Mouse (Mus musculus): ENCODE results near the gene Gm20479. TPM values are rescaled to one million over a fixed set of nuclear protein-coding genes. Genes with fewer than 3 reads are reported as not detected.

Gm20479 gene
- polyA plus RNA-seq, 1 experiment from 2014 or later: 1.9 TPM

DNA sequence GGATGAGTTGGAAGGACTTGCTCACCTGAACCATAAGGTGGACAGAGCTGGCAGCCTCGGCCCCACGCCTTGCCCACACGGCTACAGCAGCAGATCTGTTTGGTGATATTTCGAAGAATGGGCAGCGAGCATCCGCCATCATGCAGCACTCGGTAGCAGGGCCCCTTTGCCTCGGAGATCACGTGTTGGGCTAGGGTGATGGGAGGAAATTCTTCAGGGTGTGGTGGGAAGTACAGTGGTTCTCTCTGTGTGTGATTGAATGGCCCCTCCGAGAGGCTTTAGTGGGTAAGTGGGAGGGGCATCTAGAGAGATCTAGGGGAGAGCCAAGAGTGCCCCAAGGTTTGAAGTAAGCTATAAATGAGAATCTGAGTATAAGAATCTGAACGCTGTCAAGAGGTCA, 29.1 kb downstream of the Gm20479 start:
- peaks cover 33% of the 10 kb centered on the region for H3K27me3 ChIP-seq (ENCODE audit: control insufficient read depth, insufficient read depth, low read length)
- peaks cover 37% of the 10 kb centered on the region for H3K4me1 ChIP-seq (ENCODE audit: control insufficient read depth, insufficient read depth, low read length)
- H3K4me3 ChIP-seq (ENCODE audit: low read length): no peak overlapping the region
- H3K9ac ChIP-seq (ENCODE audit: low read depth, low read length): no peak overlapping the region
- no peak for ATAC-seq (ENCODE audit: low FRiP score, low TSS enrichment)
- no peaks in the 10 kb centered on the region for H3K36me3 ChIP-seq (ENCODE audit: control insufficient read depth, insufficient read depth, low read length)
- 86% methylated on average over 11 of the region's 11 CpGs for WGBS
- no peak overlapping the region for H3K4me2 ChIP-seq (replicated peaks; ENCODE audit: low read depth, low read length)
- no peaks in the 10 kb centered on the region for H3K9me3 ChIP-seq (ENCODE audit: control insufficient read depth, low read length)
- no peak overlapping the region for H3K27ac ChIP-seq (ENCODE audit: low read depth, low read length)

DNA sequence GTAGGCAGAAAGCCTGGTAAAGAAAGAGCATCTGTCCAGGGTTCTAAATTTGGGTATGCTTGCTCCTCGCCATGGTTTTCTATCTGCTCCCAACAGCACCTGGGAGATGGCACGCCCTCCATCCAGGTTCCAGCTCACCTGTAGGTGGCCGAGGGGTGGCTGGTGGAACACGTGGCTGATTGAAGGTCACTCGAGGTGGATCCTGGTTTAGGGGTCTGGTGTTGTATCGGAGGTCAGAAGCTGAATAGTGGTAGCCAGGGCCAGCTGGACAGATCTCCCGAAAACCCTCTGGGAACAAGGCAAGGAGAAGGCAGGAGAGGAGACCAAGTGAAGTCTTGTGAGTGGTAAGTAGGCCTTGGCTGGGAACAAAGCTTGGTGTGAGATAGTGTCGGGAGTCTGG, 29.7 kb downstream of the Gm20479 start:
- H3K36me3 ChIP-seq (ENCODE audit: control insufficient read depth, insufficient read depth, low read length): no peaks in the 10 kb centered on the region
- H3K9ac ChIP-seq (ENCODE audit: low read depth, low read length): no peak overlapping the region
- no peaks in the 10 kb centered on the region for H3K9me3 ChIP-seq (ENCODE audit: control insufficient read depth, low read length)
- H3K4me1 ChIP-seq (ENCODE audit: control insufficient read depth, insufficient read depth, low read length): peaks cover 31% of the 10 kb centered on the region
- 94% methylated on average over 8 of the region's 8 CpGs for WGBS
- H3K4me3 ChIP-seq (ENCODE audit: low read length): no peak overlapping the region
- H3K27ac ChIP-seq (ENCODE audit: low read depth, low read length): no peak overlapping the region
- peaks cover 27% of the 10 kb centered on the region for H3K27me3 ChIP-seq (ENCODE audit: control insufficient read depth, insufficient read depth, low read length)
- ATAC-seq (ENCODE audit: low FRiP score, low TSS enrichment): no peak
- no peak overlapping the region for H3K4me2 ChIP-seq (replicated peaks; ENCODE audit: low read depth, low read length)

DNA sequence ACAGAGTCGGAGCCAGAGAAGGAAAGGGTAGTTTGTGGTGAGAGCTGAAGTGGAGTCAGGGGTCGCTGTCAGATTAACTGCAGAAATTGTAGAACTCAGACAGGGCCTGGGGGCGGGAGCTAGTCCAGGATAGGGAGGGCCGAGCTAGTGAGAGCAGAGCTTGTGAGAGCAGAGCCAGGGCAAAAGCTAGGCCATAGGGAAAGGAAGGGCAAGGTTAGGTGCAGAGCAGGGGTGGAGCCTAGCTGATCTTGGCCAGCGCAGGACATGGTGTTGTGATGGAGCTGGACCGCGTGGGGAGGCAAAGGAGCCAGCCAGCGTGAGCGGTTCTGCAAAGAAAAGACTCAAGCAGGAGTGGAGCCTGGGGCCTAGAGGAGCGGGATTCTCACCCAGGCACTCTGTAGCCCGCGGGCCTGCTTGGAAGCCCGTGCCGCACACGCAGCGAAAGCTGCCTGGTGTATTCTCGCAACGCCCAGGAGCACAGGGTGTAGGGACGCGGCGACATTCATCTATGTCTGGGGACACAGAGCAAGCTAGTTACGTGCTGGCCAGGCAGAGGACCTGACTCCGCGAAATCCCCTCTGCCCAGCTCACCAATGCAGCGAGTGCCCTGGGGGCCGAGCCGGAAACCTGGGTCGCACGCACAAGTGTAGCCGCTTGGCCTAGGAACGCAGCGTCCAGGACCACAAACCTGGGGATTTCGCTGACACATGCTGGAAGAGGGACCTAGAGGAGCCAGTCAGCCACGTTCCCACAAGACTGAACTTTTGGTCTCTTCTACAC, 30.9 kb downstream of the Gm20479 start:
- Histone ChIP-seq H3K9ac (ENCODE audit: low read depth, low read length) (no peak overlapping the region), H3K36me3 (ENCODE audit: control insufficient read depth, insufficient read depth, low read length) (no peaks in the 10 kb centered on the region), H3K27ac (ENCODE audit: low read depth, low read length) (no peak overlapping the region), H3K4me3 (ENCODE audit: low read length) (peak overlapping the region; percentile 28), H3K4me2 (replicated peaks; ENCODE audit: low read depth, low read length) (peak overlapping the region; percentile 46), H3K4me1 (ENCODE audit: control insufficient read depth, insufficient read depth, low read length) (peaks cover 19% of the 10 kb centered on the region), H3K27me3 (ENCODE audit: control insufficient read depth, insufficient read depth, low read length) (peaks cover 20% of the 10 kb centered on the region), H3K9me3 (ENCODE audit: control insufficient read depth, low read length) (no peaks in the 10 kb centered on the region)
- 32% methylated on average over 34 of the region's 34 CpGs for WGBS
- ATAC-seq (ENCODE audit: low FRiP score, low TSS enrichment): peak; percentile 21; the same call in 1 of the 2 replicates

DNA sequence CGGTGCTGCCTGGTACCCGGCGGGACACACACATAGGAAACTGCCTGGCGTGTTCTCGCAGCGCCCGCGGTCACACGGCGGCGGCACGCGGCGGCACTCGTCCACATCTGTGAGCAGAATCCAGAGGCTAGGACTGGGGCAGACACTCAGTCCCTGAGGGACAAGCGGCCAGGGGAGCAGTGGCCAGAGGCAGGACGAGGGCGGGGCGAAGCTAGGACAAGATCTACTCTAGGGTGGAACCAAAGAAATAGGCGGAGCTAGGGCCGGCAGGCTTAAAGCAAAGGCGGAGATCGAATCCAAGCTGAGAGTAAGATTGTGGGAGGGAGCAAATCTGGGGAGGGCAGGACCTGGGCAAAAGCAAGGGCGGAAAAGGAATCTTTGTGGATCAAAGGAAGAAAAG, 31.5 kb downstream of the Gm20479 start:
- Histone ChIP-seq H3K4me2 (replicated peaks; ENCODE audit: low read depth, low read length) (peak overlapping the region; percentile 46), H3K4me1 (ENCODE audit: control insufficient read depth, insufficient read depth, low read length) (peaks cover 17% of the 10 kb centered on the region), H3K4me3 (ENCODE audit: low read length) (peak overlapping the region; percentile 28), H3K27me3 (ENCODE audit: control insufficient read depth, insufficient read depth, low read length) (peaks cover 20% of the 10 kb centered on the region), H3K27ac (ENCODE audit: low read depth, low read length) (no peak overlapping the region), H3K9ac (ENCODE audit: low read depth, low read length) (no peak overlapping the region), H3K9me3 (ENCODE audit: control insufficient read depth, low read length) (no peaks in the 10 kb centered on the region), H3K36me3 (ENCODE audit: control insufficient read depth, insufficient read depth, low read length) (no peaks in the 10 kb centered on the region)
- peak; percentile 61 for ATAC-seq (ENCODE audit: low FRiP score, low TSS enrichment)
- WGBS: 2% methylated on average over 24 of the region's 24 CpGs

DNA sequence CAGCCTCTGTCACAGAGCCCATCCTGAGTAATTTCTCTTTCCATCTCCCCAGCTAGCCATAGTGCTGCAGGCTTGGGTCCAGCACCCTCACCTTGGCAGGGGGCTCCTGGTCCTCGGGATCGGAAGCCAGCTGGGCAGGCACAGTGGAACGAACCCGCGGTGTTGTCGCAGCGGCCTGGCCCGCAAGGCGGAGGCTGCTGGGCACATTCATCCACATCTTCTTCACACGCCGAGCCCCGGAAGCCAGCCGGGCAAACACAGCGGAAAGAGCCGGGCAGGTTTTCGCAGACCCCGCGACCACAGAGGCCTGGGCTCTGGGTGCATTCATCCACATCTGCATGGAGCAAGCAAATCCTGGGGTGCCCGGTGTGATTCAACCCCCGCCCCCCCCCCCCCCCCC, 32.3 kb downstream of the Gm20479 start:
- Histone ChIP-seq H3K4me3 (ENCODE audit: low read length) (no peak overlapping the region), H3K4me1 (ENCODE audit: control insufficient read depth, insufficient read depth, low read length) (peaks cover 11% of the 10 kb centered on the region), H3K36me3 (ENCODE audit: control insufficient read depth, insufficient read depth, low read length) (no peaks in the 10 kb centered on the region), H3K9ac (ENCODE audit: low read depth, low read length) (no peak overlapping the region), H3K27me3 (ENCODE audit: control insufficient read depth, insufficient read depth, low read length) (peaks cover 13% of the 10 kb centered on the region), H3K27ac (ENCODE audit: low read depth, low read length) (no peak overlapping the region), H3K4me2 (replicated peaks; ENCODE audit: low read depth, low read length) (no peak overlapping the region), H3K9me3 (ENCODE audit: control insufficient read depth, low read length) (no peaks in the 10 kb centered on the region)
- no peak for ATAC-seq (ENCODE audit: low FRiP score, low TSS enrichment)
- 46% methylated on average over 19 of the region's 20 CpGs for WGBS

DNA sequence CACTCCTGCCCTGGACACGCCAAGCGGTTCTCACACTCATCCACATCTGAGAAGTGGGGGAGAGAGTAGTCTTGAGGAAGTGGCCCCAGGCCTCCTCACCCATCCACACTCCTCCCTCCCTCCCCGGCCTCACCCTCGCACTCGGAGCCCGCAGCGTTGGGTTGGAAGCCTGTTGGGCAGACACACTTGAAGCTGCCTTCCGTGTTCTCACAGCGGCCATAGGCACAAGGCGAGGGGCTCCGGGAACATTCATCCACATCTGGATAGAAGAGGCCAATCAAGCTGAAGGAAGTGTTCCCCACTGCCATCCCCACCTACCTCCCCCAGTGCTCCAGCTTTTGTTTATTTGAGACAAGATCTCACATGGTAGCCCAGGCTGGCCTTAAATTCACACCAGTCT, 33.1 kb downstream of the Gm20479 start:
- Histone ChIP-seq H3K4me1 (ENCODE audit: control insufficient read depth, insufficient read depth, low read length) (peaks cover 11% of the 10 kb centered on the region), H3K9me3 (ENCODE audit: control insufficient read depth, low read length) (no peaks in the 10 kb centered on the region), H3K4me2 (replicated peaks; ENCODE audit: low read depth, low read length) (no peak overlapping the region), H3K27me3 (ENCODE audit: control insufficient read depth, insufficient read depth, low read length) (peaks cover 9% of the 10 kb centered on the region; the same call in 1 of the 2 replicates), H3K4me3 (ENCODE audit: low read length) (no peak overlapping the region), H3K9ac (ENCODE audit: low read depth, low read length) (no peak overlapping the region), H3K27ac (ENCODE audit: low read depth, low read length) (no peak overlapping the region), H3K36me3 (ENCODE audit: control insufficient read depth, insufficient read depth, low read length) (no peaks in the 10 kb centered on the region)
- WGBS: 96% methylated on average over 11 of the region's 11 CpGs
- no peak for ATAC-seq (ENCODE audit: low FRiP score, low TSS enrichment)

DNA sequence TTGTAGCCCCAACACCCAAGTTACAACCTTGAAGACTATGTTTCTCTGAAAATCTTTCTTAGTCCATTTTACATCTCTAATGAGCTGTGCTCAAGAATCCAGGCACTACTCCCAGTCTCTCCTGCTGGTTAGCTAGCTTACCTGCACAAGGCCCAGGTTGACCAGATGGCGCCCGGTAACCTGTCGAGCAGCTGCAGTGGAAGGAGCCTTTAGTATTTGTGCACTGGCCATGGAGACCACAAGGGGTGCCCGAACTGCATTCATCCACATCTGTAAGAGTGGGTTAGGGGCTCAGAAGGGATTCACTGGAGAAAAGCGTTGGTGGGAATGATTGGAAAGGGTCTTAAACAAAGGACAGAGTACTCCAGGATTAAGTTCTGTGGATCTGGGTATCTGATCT, 34.2 kb downstream of the Gm20479 start:
- Histone ChIP-seq H3K4me1 (ENCODE audit: control insufficient read depth, insufficient read depth, low read length) (peaks cover 11% of the 10 kb centered on the region), H3K9me3 (ENCODE audit: control insufficient read depth, low read length) (no peaks in the 10 kb centered on the region), H3K27me3 (ENCODE audit: control insufficient read depth, insufficient read depth, low read length) (peaks cover 9% of the 10 kb centered on the region; the same call in 1 of the 2 replicates), H3K9ac (ENCODE audit: low read depth, low read length) (no peak overlapping the region), H3K4me2 (replicated peaks; ENCODE audit: low read depth, low read length) (no peak overlapping the region), H3K36me3 (ENCODE audit: control insufficient read depth, insufficient read depth, low read length) (no peaks in the 10 kb centered on the region), H3K27ac (ENCODE audit: low read depth, low read length) (no peak overlapping the region), H3K4me3 (ENCODE audit: low read length) (no peak overlapping the region)
- ATAC-seq (ENCODE audit: low FRiP score, low TSS enrichment): no peak
- 91% methylated on average over 5 of the region's 5 CpGs for WGBS

DNA sequence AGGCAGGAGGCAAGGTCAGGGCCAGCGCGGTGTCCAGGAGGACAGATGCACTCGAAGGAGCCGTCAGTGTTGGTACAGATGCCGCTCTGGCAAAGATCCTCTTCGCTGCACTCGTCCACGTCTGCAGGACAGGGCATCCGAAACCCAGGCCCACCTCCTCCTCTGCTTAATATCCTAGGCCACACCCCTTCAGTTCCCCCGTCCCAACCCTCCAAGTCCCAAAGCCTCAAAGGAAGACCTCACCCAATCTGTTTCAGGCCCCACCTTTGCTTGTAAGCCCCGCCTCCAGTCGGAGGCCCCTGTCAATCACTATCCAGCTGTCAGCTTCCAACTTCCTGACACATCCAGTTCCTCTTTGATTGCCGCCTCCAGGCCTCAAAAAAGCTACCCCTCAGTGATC, 34.9 kb downstream of the Gm20479 start:
- Histone ChIP-seq H3K9me3 (ENCODE audit: control insufficient read depth, low read length) (no peaks in the 10 kb centered on the region), H3K27me3 (ENCODE audit: control insufficient read depth, insufficient read depth, low read length) (peaks cover 4% of the 10 kb centered on the region; the same call in 1 of the 2 replicates), H3K4me3 (ENCODE audit: low read length) (no peak overlapping the region), H3K4me1 (ENCODE audit: control insufficient read depth, insufficient read depth, low read length) (peaks cover 11% of the 10 kb centered on the region), H3K36me3 (ENCODE audit: control insufficient read depth, insufficient read depth, low read length) (no peaks in the 10 kb centered on the region), H3K4me2 (replicated peaks; ENCODE audit: low read depth, low read length) (no peak overlapping the region), H3K27ac (ENCODE audit: low read depth, low read length) (no peak overlapping the region), H3K9ac (ENCODE audit: low read depth, low read length) (no peak overlapping the region)
- no peak for ATAC-seq (ENCODE audit: low FRiP score, low TSS enrichment)
- 16% methylated on average over 13 of the region's 13 CpGs for WGBS

DNA sequence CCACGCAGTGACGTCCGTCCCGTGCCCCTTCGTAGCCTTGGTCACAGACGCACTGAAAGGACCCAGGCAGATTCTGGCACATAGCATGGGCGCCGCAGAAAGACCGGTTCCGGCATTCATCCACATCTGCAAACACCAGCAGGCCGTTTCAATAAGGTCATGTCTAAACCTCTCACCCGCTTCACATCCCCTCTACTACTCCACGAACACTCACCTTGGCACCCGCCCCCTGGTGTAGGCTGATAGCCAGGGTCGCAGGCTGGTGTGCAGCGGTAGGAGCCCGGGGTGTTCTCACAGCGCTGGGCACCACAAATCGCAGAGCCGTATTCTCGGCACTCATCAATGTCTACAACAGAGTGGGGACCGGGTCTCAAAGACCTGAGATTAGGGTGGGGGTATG, 37.8 kb downstream of the Gm20479 start:
- no peak overlapping the region for H3K4me2 ChIP-seq (replicated peaks; ENCODE audit: low read depth, low read length)
- no peak for ATAC-seq (ENCODE audit: low FRiP score, low TSS enrichment)

More for the DNA sequence above, 37.8 kb downstream of the Gm20479 start:
- Histone ChIP-seq H3K9ac (ENCODE audit: low read depth, low read length) (no peak overlapping the region), H3K9me3 (ENCODE audit: control insufficient read depth, low read length) (peaks cover 2% of the 10 kb centered on the region), H3K4me1 (ENCODE audit: control insufficient read depth, insufficient read depth, low read length) (peaks cover 5% of the 10 kb centered on the region), H3K27ac (ENCODE audit: low read depth, low read length) (no peak overlapping the region), H3K36me3 (ENCODE audit: control insufficient read depth, insufficient read depth, low read length) (no peaks in the 10 kb centered on the region), H3K4me3 (ENCODE audit: low read length) (no peak overlapping the region), H3K27me3 (ENCODE audit: control insufficient read depth, insufficient read depth, low read length) (no peaks in the 10 kb centered on the region)
- 91% methylated on average over 22 of the region's 22 CpGs for WGBS

Data from kidney, embryonic 14.5 days (tissue).